Mouse (Mus musculus) kidney, postnatal 36 days (tissue): ENCODE measurements around the gene Gm20388.
A peak's percentile ranks its signal among the peaks of the same experiment; 100 is the strongest.
"Not testable (repeated sequence)": the region's sequence is repeated elsewhere in the genome, so short reads cannot be mapped to it uniquely, and the experiment has no call there.

Experiments used
- DNase-seq, 2 experiments: peaks; one replicate each; pipeline ENCODE4 v3.0.0; 2021 to 2022; ENCODE audit warnings: mixed read lengths in 2 of 2

The Gm20388 gene

GRCm38 (mm10) chr8:121394686-121395085 lies 1484.0 kb downstream of the Gm20388 start:
- DNase-seq, result no peak

- peak in 1 of 2 experiments; percentile 28 for DNase-seq
Measured at GRCm38 (mm10) chr8:121395316-121395715, 1484.7 kb downstream of the Gm20388 start.

- DNase-seq, result no peak
Measured at GRCm38 (mm10) chr8:121396151-121396550, 1485.5 kb downstream of the Gm20388 start.

GRCm38 (mm10) chr8:121397201-121397698 lies 1486.6 kb downstream of the Gm20388 start:
- no peak for DNase-seq

- DNase-seq, result no peak
Measured at GRCm38 (mm10) chr8:121398081-121398480, 1487.4 kb downstream of the Gm20388 start.

- DNase-seq, result no peak
Measured at GRCm38 (mm10) chr8:121398724-121399123, 1488.1 kb downstream of the Gm20388 start.

GRCm38 (mm10) chr8:121399173-121399572 lies 1488.5 kb downstream of the Gm20388 start:
- no peak for DNase-seq

GRCm38 (mm10) chr8:121400581-121400980 lies 1489.9 kb downstream of the Gm20388 start:
- DNase-seq, result no peak

GRCm38 (mm10) chr8:121403821-121404220 lies 1493.2 kb downstream of the Gm20388 start:
- no peak for DNase-seq

- DNase-seq, result no peak
Measured at GRCm38 (mm10) chr8:121418081-121418480, 1507.4 kb downstream of the Gm20388 start.

GRCm38 (mm10) chr8:121419551-121419950 lies 1508.9 kb downstream of the Gm20388 start:
- DNase-seq, result no peak

- DNase-seq, result no peak
Measured at GRCm38 (mm10) chr8:121421009-121421408, 1510.4 kb downstream of the Gm20388 start.

- peak in 1 of 2 experiments; percentile 30 for DNase-seq
Measured at GRCm38 (mm10) chr8:121424080-121424479, 1513.4 kb downstream of the Gm20388 start.

- peak in 1 of 2 experiments; percentile 65 for DNase-seq
Measured at GRCm38 (mm10) chr8:121424600-121424999, 1514.0 kb downstream of the Gm20388 start.

- DNase-seq, result peak in 1 of 2 experiments; percentile 42
Measured at GRCm38 (mm10) chr8:121431499-121431898, 1520.9 kb downstream of the Gm20388 start.

GRCm38 (mm10) chr8:121433466-121433865 lies 1522.8 kb downstream of the Gm20388 start:
- DNase-seq, result no peak

- DNase-seq, result no peak
Measured at GRCm38 (mm10) chr8:121436656-121437055, 1526.0 kb downstream of the Gm20388 start.

- no peak for DNase-seq
Measured at GRCm38 (mm10) chr8:121437506-121437905, 1526.9 kb downstream of the Gm20388 start.

- DNase-seq, result no peak
Measured at GRCm38 (mm10) chr8:121438111-121438510, 1527.5 kb downstream of the Gm20388 start.

GRCm38 (mm10) chr8:121439351-121439750 lies 1528.7 kb downstream of the Gm20388 start:
- DNase-seq, result no peak

GRCm38 (mm10) chr8:121443361-121443760 lies 1532.7 kb downstream of the Gm20388 start:
- no peak for DNase-seq

GRCm38 (mm10) chr8:121444521-121444920 lies 1533.9 kb downstream of the Gm20388 start:
- DNase-seq, result not testable (repeated sequence)

GRCm38 (mm10) chr8:121445027-121445471 lies 1534.4 kb downstream of the Gm20388 start:
- no peak for DNase-seq

GRCm38 (mm10) chr8:121446133-121446532 lies 1535.5 kb downstream of the Gm20388 start:
- peak in 1 of 2 experiments; percentile 35 for DNase-seq

GRCm38 (mm10) chr8:121446862-121447261 lies 1536.2 kb downstream of the Gm20388 start:
- DNase-seq, result peak in 1 of 2 experiments; percentile 20
